In the genomic region with DNA sequence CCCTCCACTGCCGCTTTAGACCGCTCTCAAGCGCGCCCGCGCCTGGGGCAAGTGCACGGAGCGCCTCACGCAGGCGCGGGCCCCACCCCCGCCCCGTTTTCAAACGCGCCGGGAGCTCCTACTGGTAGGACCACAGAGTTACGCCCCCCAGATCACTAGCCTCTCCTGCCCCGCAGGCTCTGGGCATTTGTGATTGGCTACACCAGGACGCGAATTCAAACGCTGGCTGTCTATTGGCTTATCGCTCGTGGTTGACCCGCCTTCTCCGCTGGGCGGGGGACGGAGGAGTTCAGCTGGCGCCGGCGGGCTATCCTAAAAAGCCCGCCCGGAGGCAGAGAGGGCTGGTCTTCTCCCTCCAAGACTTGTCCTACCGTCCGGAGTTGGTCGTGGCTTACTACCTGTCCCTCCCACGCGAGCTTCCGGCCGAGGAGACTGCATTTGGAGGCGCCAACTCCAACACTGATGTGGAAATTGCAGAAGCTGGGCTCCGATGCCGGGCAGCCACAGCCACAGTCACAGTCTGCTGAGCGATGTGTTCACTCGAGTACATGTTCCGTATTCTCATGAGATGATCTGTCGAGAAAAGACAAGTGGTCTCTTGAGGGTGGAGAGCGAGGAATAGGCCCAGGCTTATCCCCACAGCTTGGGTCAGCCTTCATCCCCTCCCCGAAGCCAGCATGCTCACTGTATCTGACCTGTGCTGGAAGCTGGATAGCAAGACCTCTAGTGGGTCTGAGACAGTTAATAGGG, we compare ENCODE assay signal across 8 mouse cellular contexts. TPM values are rescaled to one million over a fixed set of nuclear protein-coding genes. Genes with fewer than 3 reads are reported as not detected.
DNase-seq lines count a peak whose midpoint lies in the region; ATAC-seq and TF ChIP-seq lines count a peak whose summit lies in the region.

A gene (minus strand): TSS at position 165 of the 750 bp plus-strand sequence.

- peaks cover 17% of the 10 kb centered on the region for H3K36me3 ChIP-seq in embryonic facial prominence, embryonic 15.5 days
- H3K36me3 ChIP-seq in limb, embryonic 14.5 days (ENCODE audit: control insufficient read depth, insufficient read depth, low read length), result peaks cover 21% of the 10 kb centered on the region
- no peaks in the 10 kb centered on the region for H3K36me3 ChIP-seq in midbrain, postnatal 0 days (ENCODE audit: insufficient read depth, low read length)

- H3K4me2 ChIP-seq in embryonic facial prominence, embryonic 15.5 days (replicated peaks), result peak within 1 kb of the TSS; percentile 59
- H3K4me2 ChIP-seq in limb, embryonic 14.5 days (replicated peaks; ENCODE audit: low read depth, low read length, severe bottlenecking), result peak within 1 kb of the TSS; percentile 72
- peak within 1 kb of the TSS; percentile 90 for H3K4me2 ChIP-seq in midbrain, postnatal 0 days (ENCODE audit: low read depth, low read length, poor library complexity, severe bottlenecking)

- DNase-seq in 416B (ENCODE audit: low read depth), result peak; percentile 99
- DNase-seq in heart, adult 8-10 months (ENCODE audit: low spot score), result peak; percentile 98
- DNase-seq in kidney, adult 9 months, result peak; percentile 97
- DNase-seq in limb, embryonic 14.5 days (ENCODE audit: low spot score), result peak; percentile 99
- DNase-seq in midbrain, postnatal 0 days (ENCODE audit: low spot score), result peak; percentile 99
- DNase-seq in spleen, postnatal 14 days (ENCODE audit: low spot score in 2 of 2), result peak; percentile 95

- H3K27ac ChIP-seq in bone marrow, adult 2 months (ENCODE audit: control insufficient read depth, insufficient read depth, low read depth, low read length, poor library complexity), result peak within 1 kb of the TSS; percentile 86
- peak within 1 kb of the TSS; percentile 71 for H3K27ac ChIP-seq in embryonic facial prominence, embryonic 15.5 days (replicated peaks)
- peak within 1 kb of the TSS; percentile 78 for H3K27ac ChIP-seq in limb, embryonic 14.5 days (replicated peaks; ENCODE audit: low read depth, low read length)
- H3K27ac ChIP-seq in midbrain, postnatal 0 days (ENCODE audit: low read depth, low read length), result no peak within 1 kb of the TSS

- peak; percentile 100 for ATAC-seq in embryonic facial prominence, embryonic 15.5 days (ENCODE audit: insufficient number of reproducible peaks, low FRiP score, low TSS enrichment, low read depth)
- ATAC-seq in limb, embryonic 14.5 days (ENCODE audit: low FRiP score, low read depth), result peak; percentile 100
- ATAC-seq in midbrain, postnatal 0 days (ENCODE audit: low FRiP score), result peak; percentile 100

- no peaks in the 10 kb centered on the region for H3K4me1 ChIP-seq in bone marrow, adult 2 months (ENCODE audit: control insufficient read depth, insufficient read depth, low read length)
- peaks cover 16% of the 10 kb centered on the region for H3K4me1 ChIP-seq in embryonic facial prominence, embryonic 15.5 days
- peaks cover 9% of the 10 kb centered on the region; the same call in 1 of the 2 replicates for H3K4me1 ChIP-seq in limb, embryonic 14.5 days (ENCODE audit: control insufficient read depth, insufficient read depth, low read length)
- H3K4me1 ChIP-seq in midbrain, postnatal 0 days (ENCODE audit: insufficient read depth, low read length), result no peaks in the 10 kb centered on the region

- H3K9me3 ChIP-seq in embryonic facial prominence, embryonic 15.5 days (replicated peaks), result no peaks in the 10 kb centered on the region
- H3K9me3 ChIP-seq in limb, embryonic 14.5 days (ENCODE audit: control insufficient read depth, low read length), result no peaks in the 10 kb centered on the region
- H3K9me3 ChIP-seq in midbrain, postnatal 0 days (ENCODE audit: low read length), result no peaks in the 10 kb centered on the region

- peak; percentile 93 for TF ChIP-seq POLR2A in bone marrow, adult 2 months (IDR thresholded peaks at IDR 0.05; ENCODE audit: borderline replicate concordance, control insufficient read depth, low read depth, low read length)
- peak; percentile 79; the same call in 1 of the 2 replicates for TF ChIP-seq POLR2A in limb, embryonic 14.5 days (IDR thresholded peaks at IDR 0.05; ENCODE audit: borderline replicate concordance, extremely low read depth, insufficient read depth, insufficient read length)

- H3K27me3 ChIP-seq in embryonic facial prominence, embryonic 15.5 days, result no peaks in the 10 kb centered on the region
- no peaks in the 10 kb centered on the region for H3K27me3 ChIP-seq in limb, embryonic 14.5 days (ENCODE audit: control insufficient read depth, insufficient read depth, low read length)
- no peaks in the 10 kb centered on the region for H3K27me3 ChIP-seq in midbrain, postnatal 0 days (ENCODE audit: insufficient read depth, low read length)

- peak within 1 kb of the TSS; percentile 70 for H3K9ac ChIP-seq in embryonic facial prominence, embryonic 15.5 days
- H3K9ac ChIP-seq in limb, embryonic 14.5 days (ENCODE audit: low read depth, low read length, severe bottlenecking), result peak within 1 kb of the TSS; percentile 77
- peak within 1 kb of the TSS; percentile 56 for H3K9ac ChIP-seq in midbrain, postnatal 0 days (replicated peaks; ENCODE audit: low read length, poor library complexity, severe bottlenecking)

- WGBS in bone marrow, adult 2 months, result under 1% methylated on average over 48 of the region's 48 CpGs
- under 1% methylated on average over 48 of the region's 48 CpGs for WGBS in embryonic facial prominence, embryonic 15.5 days
- 2% methylated on average over 48 of the region's 48 CpGs for WGBS in limb, embryonic 14.5 days
- under 1% methylated on average over 48 of the region's 48 CpGs for WGBS in midbrain, postnatal 0 days

- peak; percentile 17; the same call in 1 of the 2 replicates for TF ChIP-seq CTCF in bone marrow, adult 2 months (IDR thresholded peaks at IDR 0.05; ENCODE audit: control insufficient read depth, insufficient read depth, low read length)
- peak; percentile 65 for TF ChIP-seq CTCF in midbrain, postnatal 0 days (IDR thresholded peaks at IDR 0.05)

- H3K4me3 ChIP-seq in bone marrow, adult 2 months (replicated peaks; ENCODE audit: control insufficient read depth, low read depth, low read length), result peak within 1 kb of the TSS; percentile 85
- peak within 1 kb of the TSS; percentile 84 for H3K4me3 ChIP-seq in embryonic facial prominence, embryonic 15.5 days (replicated peaks)
- peak within 1 kb of the TSS; percentile 76 for H3K4me3 ChIP-seq in limb, embryonic 14.5 days (replicated peaks; ENCODE audit: low read length)
- H3K4me3 ChIP-seq in midbrain, postnatal 0 days (ENCODE audit: low read depth, low read length), result peak within 1 kb of the TSS; percentile 73

RNA-seq across cellular contexts. Expression of the gene that starts here (rescaled TPM):
- polyA plus RNA-seq in bone marrow, adult 2 months (2011; ENCODE audit: insufficient read depth, insufficient read length, low replicate concordance, missing spikeins), result 58.4 and 73.9 TPM in 2 replicates
- 42.7 and 47.2 TPM in 2 replicates for polyA plus RNA-seq in embryonic facial prominence, embryonic 15.5 days (2015; fragmentation: Nextera tagmentation; extraction: Ambion mirVana)
- total RNA-seq in heart, adult 8-10 months (2022), result under 1 TPM; 0.22 to 0.66 (median 0.40) TPM
- 35.4 and 36.6 TPM in 2 replicates for polyA plus RNA-seq in limb, embryonic 14.5 days (2012; rRNA removed)
- polyA plus RNA-seq in limb, embryonic 14.5 days (2014; fragmentation: Nextera tagmentation; extraction: Ambion mirVana), result 41.8 and 49.9 TPM in 2 replicates
- total RNA-seq in midbrain, postnatal 0 days (2014; rRNA removed), result 6.2 and 6.7 TPM in 2 replicates
- 5.0 and 5.3 TPM in 2 replicates for polyA plus RNA-seq in midbrain, postnatal 0 days (2015; fragmentation: Nextera tagmentation; extraction: Ambion mirVana)

Comparison
In these comparisons a context has a peak if more than half of its experiments do, and no peak if none do; other contexts are left out.
1. Peak in DNase-seq in heart, adult 8-10 months; RNA of the gene not detected or under 1 TPM.